Mouse (Mus musculus) naive thymus-derived CD4-positive, alpha-beta T cell, adult 5 months (primary cell): ENCODE results near the gene Gjb2. TPM values are rescaled to one million over a fixed set of nuclear protein-coding genes. Genes with fewer than 3 reads are reported as not detected.

Experiments used
- polyA plus RNA-seq: library from polyadenylated mRNA; unstranded; fragments of 100-300 nt; shearing (Covaris generic); gene quantifications from one replicate; pipeline ENCODE4 v1.2.1, GENCODE M21; 2017

The Gjb2 gene
- not detected for polyA plus RNA-seq

GRCm38 (mm10) chr14:57104106-57105023 lies at the start of gene Gjb2:
Gene Gjb2 (minus strand): TSS chr14:57104702.

DNA sequence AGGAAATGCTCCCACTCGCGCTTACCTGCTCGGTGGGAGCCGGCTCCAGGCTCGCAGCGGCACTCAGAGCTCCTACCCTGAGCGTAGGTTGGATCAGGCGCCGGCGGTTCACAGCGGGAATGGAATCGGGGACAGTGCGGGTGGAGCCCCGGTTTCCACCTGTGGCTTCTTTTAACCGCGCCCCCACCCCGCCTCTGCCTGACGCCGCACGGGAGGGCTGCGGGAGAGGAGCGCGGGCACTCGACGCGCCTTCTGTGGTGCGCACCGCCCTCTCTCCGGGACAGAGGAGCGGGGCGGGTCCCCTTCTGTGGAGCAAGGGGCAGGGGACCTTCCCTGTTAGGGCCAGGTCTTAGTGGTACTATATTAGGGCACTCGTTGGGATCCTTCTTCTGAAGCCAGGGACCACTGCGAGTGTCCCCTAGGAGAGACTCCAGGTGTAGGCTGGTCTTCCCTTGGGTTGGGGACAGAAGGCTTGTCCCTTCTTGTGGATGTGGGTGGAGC lies 28.7 kb upstream of the Gjb2 start, which contains the start of gene Gjb6:
Gene Gjb6, minus strand, starts transcription at position 451 of the 501 bp plus-strand sequence.

GRCm38 (mm10) chr14:57115823-57116544 lies 11.5 kb upstream of the Gjb2 start, which contains the start of gene Gm4491:
Gene Gm4491 (minus strand): TSS chr14:57115883.

DNA sequence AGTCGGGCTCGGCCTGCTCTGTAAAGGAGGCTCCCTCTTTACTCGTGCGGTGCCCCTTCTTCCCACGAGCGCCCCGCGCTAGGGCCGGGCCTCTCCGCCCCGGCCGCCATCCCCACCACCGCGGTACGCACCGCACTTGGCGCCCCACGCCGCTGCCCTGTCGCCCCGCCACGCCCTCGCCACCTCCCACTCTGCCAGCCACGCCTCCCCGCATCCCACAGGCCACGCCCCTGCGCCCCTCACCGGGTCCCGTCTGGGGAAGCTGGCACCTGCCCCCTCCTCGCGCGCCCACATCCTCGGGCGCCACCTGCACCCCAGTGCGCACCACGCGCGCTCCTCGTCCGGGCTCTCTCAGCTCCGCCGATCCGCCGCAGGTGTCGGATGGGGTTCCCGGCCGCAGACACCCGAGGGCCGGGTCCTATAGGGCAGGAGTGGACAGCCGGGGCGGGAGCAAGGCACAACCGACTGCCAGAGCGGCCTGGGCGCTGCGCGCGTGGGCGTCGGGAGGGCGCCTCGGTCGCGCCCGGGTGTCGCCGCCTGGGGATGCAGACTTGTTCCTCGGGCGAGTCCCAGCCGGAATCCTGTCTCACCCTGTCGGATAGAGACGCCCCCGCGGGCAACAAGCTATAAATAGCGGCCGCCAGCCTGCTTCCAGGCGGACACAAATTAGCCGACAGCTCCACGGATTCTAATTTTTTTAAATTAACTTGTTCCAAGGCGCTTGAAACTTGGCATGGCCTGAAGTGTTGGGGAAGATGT lies 46.8 kb downstream of the Gjb2 start, which contains the start of gene Gja3:
Gene Gja3, minus strand, starts transcription at position 538 of the 759 bp plus-strand sequence.

Other genes with a start within 250 kb of the Gjb2 start
- gene Zmym2, start 218.0 kb downstream of the Gjb2 start, polyA plus RNA-seq = 84.5 TPM
- gene Gja3, start 46.6 kb downstream of the Gjb2 start, polyA plus RNA-seq = 0.21 TPM
- not detected for gene Gm4491, start 11.2 kb upstream of the Gjb2 start, polyA plus RNA-seq
- gene Gjb6, start 28.9 kb upstream of the Gjb2 start, polyA plus RNA-seq = not detected